Mouse (Mus musculus) thymus, postnatal 25 days (tissue): ENCODE measurements around the gene Chd4.
"Not testable (repeated sequence)": the region's sequence is repeated elsewhere in the genome, so short reads cannot be mapped to it uniquely, and the experiment has no call there.

Experiments
- DNase-seq: peaks from one replicate; pipeline ENCODE4 v3.0.0; 2022

The Chd4 gene

GRCm38 (mm10) chr6:125095391-125096278, at the start of gene Chd4:
Chd4 (plus strand) TSS chr6:125095981.
- DNase-seq, result peak; percentile 93

DNA sequence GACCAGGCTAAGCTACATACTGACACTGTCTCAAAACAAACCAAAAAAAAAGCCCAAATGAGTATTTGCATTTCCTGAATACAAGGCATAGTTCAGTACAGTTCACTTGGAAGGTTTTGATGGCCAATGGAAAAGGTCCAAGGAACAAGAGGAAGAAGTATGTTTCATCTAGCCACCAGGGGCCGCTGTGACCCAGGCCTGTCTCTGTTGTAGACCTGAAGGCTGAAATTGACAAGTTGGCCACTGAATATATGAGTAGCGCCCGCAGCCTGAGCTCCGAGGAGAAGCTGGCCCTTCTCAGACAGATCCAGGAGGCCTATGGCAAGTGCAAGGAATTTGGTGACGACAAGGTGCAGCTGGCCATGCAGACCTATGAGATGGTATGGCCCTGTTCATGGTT, 49.1 kb upstream of the Chd4 start:
- peak; percentile 72 for DNase-seq

DNA sequence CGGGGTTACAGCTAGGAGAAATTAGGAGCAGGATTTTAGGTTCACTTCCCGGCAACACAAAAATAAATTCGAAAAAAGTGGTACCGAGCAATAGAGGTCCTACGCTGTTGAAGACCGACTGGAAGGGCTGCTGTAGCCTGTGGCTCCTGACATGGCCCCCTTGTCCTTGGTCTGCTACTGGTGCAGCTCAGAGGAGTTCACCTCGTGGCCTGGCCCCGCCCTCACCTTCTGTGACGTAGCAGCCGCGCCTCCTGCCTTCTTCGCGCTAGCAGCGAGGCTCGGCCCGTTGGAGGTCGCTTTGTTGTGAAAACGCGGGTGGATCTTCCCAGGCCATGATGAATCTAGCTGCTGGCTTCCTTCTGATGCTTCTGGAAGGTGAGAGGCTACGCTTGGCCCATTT, 46.1 kb upstream of the Chd4 start, which contains the start of gene Acrbp:
Gene Acrbp, plus strand, starts transcription at position 12 of the 400 bp plus-strand sequence.
- DNase-seq, result no peak

- peak; percentile 26 for DNase-seq
Observed at GRCm38 (mm10) chr6:125051237-125051636, 44.5 kb upstream of the Chd4 start.

- no peak for DNase-seq
Observed at GRCm38 (mm10) chr6:125061493-125061892, 34.3 kb upstream of the Chd4 start.

- DNase-seq, result no peak
Observed at GRCm38 (mm10) chr6:125062511-125062910, 33.3 kb upstream of the Chd4 start.

DNA sequence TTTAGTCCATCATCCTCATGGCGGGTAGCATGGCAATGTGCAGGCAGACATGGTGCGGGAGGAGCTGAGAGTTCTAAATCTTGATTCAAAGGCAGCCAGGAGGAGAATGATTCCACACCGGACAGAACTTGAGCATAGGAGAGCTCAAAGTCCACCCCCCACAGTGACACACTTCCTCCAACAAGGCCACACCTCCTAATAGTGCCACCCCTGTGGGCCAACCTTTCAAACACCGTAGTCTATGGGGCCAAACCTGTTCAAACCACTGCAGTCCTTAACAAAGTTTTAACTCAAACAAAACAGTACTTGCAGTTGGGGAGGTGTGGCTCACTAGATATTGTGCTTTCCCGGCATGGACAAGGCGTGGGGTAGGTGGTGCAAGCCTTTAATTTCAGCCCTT, 31.9 kb upstream of the Chd4 start:
- DNase-seq, result no peak

GRCm38 (mm10) chr6:125065223-125065622, 30.6 kb upstream of the Chd4 start:
- DNase-seq, result not testable (repeated sequence)

DNA sequence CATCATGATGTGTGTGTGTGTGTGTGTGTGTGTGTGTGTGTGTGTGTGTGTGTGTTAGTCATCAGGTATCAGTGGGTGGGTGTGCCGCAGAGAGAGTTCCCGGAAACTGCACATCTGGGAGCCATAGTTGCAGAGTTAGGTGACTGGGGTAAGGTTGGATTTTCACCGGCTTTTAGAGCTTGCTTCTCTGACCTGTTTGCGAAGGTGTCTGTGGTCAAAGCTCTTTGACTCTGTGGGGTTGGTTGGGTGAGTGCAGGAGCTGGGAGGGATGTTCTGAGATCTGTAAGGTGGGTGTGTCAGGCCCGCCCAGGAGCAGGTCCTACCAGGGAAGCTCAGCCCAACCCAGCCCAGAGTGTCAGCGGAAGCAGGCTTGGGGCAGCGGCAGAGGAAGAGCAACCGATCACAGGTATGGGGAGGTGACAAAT, 28.2 kb upstream of the Chd4 start, which contains the start of gene Lpar5:
Gene Lpar5, plus strand, starts transcription at position 350 of the 425 bp plus-strand sequence.
- DNase-seq, result no peak

GRCm38 (mm10) chr6:125071170-125071895, 24.4 kb upstream of the Chd4 start:
- DNase-seq, result peak; percentile 74

- no peak for DNase-seq
Observed at GRCm38 (mm10) chr6:125071896-125072279, 23.9 kb upstream of the Chd4 start.

DNA sequence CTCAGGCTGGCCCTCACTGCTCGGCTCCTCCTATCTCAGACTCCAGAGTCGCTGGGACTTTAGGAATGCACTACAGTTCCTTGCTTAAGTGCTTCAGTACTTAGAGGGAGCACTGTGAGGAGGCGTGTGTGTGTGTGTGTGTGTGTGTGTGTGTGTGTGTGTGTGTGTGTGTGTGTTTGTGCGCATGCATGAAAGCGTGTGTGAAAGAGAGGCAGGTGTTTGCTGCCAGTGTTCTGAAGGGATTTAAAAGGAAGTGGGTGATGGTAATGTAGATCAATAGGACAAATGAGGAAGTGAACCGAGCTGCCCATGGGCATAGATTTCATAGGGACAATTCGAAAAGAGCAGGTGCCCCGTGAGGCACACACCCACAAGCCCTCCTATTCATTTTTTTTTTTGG, 22.0 kb upstream of the Chd4 start:
- DNase-seq, result peak; percentile 43

DNA sequence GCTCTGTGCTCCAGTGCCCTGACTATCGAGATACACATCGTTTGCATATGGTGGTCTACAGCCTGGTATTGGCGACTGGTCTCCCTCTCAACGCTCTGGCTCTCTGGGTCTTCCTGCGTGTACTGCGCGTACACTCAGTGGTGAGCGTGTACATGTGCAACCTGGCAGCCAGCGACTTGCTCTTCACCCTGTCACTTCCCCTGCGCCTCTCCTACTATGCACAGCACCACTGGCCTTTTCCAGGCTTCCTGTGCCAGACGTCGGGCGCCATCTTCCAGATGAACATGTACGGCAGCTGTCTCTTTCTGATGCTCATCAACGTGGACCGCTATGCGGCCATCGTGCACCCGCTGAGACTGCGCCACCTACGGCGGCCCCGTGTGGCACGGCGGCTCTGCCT, 14.4 kb upstream of the Chd4 start:
- no peak for DNase-seq

DNA sequence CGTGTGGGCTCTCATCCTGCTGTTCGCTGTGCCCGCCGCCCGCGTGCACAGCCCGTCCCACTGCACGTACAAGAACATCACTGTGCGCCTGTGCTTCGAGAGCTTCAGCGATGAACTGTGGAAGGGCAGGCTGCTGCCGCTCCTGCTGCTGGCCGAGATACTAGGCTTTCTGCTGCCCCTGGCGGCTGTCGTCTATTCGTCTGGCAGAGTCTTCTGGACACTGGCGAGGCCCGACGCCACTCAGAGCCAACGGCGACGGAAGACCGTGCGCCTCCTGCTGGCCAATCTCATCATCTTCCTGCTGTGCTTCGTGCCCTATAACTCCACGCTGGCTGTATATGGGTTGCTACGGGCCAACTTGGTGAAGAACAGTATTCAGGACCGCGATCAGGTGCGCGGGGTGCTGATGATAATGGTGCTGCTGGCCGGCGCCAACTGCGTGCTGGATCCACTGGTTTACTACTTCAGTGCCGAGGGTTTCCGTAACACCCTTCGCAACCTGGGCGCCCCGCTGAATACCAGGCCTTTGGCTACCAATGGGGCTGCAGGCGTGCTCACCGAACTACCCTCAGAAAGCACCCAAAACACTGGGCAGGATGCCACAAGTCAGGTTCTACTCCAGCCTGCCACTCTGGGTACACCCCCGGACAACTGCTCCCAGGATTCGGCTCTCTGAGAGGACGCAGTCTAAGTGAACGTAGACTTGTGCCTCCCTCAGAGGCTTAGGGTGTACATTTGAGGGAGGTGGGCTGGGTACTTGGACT, 13.8 kb upstream of the Chd4 start:
- DNase-seq, result no peak

DNA sequence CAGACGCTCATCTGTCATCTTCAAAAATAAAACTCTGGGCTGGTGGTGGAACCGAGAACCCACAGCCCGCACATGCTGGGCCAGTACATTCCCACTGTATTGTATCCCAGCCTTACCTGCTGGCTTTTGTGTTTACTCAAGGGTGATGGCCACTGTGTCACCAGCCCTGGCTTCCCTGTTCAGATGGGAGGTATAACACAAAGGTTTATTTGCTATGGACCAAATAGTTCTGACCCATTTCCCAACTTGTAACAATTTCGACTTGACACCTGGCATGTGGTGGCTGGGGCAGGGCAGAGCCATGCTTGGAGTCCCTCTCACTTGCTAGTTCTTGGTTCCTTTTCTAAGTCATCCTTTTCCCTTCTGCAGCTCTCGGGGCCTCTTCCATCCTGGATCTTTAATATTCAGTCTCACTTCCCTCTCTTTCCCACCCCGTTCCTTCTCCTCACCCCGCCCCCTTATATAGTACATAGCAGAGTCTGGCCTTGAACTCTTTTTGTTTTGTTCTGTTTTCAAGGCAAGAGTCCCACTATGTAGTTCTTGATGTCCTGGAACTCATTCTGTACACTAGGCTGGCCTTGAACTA, 12.9 kb upstream of the Chd4 start:
- no peak for DNase-seq

- DNase-seq, result peak; percentile 75
Observed at GRCm38 (mm10) chr6:125084424-125084823, 11.4 kb upstream of the Chd4 start.

DNA sequence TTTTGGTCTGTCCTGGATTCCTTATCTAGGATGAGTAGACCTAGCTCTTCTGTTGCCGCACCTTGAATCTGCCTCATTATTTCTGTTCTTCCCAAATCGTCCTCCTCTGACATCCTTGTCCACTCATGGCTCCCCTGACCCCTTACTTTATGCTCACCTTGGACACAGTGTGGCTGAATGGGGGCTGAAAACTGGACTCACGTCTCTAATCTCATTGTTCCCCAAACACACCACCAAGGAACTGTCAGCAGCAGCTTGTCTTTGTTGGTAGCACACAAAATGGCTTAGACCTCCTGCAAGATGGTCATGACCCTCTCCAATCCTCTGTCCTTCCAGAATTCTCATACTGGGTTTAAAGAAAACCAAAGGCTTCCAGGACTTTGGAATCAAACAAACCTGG, 7.8 kb upstream of the Chd4 start:
- no peak for DNase-seq

- DNase-seq, result peak; percentile 51
Observed at GRCm38 (mm10) chr6:125088561-125089321, 7.0 kb upstream of the Chd4 start.

GRCm38 (mm10) chr6:125089521-125090321, 6.1 kb upstream of the Chd4 start:
- peak; percentile 81 for DNase-seq

GRCm38 (mm10) chr6:125090341-125091085, 5.3 kb upstream of the Chd4 start:
- no peak for DNase-seq
